Mouse (Mus musculus) stomach, postnatal 0 days (tissue): Measurements from ENCODE around the gene Baz1b. TPM values are rescaled to one million over a fixed set of nuclear protein-coding genes. Genes with fewer than 3 reads are reported as not detected.
A peak's percentile ranks its signal among the peaks of the same experiment; 100 is the strongest.

Experiments
- ATAC-seq: fragments of 200-750 bp; cut with Nextera tagmentation; 2 replicates; pipeline ENCODE4 v1.8.0; 2017; ENCODE audit not compliant: low FRiP score, low TSS enrichment
- DNase-seq: peaks from one replicate; pipeline ENCODE4 v3.0.0-alpha.2; 2016; ENCODE audit warnings: low spot score
- H3K27ac ChIP-seq: fragments of 300-500 bp; sonication (generic); replicated peaks from 2 replicates; pipeline ENCODE4 v1.5.1; 2014; ENCODE audit warnings: mild to moderate bottlenecking, control low read depth
- H3K27me3 ChIP-seq: fragments of 300-500 bp; sonication (generic); 2 replicates; pipeline ENCODE4 v1.6.1; 2014; ENCODE audit warnings: low read length; ENCODE audit not compliant: control insufficient read depth, insufficient read depth
- H3K36me3 ChIP-seq: fragments of 300-500 bp; sonication (generic); 2 replicates; pipeline ENCODE4 v1.6.1; 2014; ENCODE audit warnings: low read length, mixed read lengths; ENCODE audit not compliant: control insufficient read depth, insufficient read depth
- H3K4me1 ChIP-seq: fragments of 300-500 bp; sonication (generic); replicated peaks from 2 replicates; pipeline ENCODE4 v1.6.1; 2014; ENCODE audit warnings: antibody characterized with exemption; ENCODE audit not compliant: control insufficient read depth, insufficient read depth
- H3K4me2 ChIP-seq: fragments of 300-500 bp; sonication (generic); replicated peaks from 2 replicates; pipeline ENCODE4 v1.6.1; 2014; ENCODE audit warnings: low read depth, mild to moderate bottlenecking, control low read depth, moderate library complexity
- H3K4me3 ChIP-seq: fragments of 300-500 bp; sonication (generic); 2 replicates; pipeline ENCODE4 v1.5.1; 2014; ENCODE audit warnings: low read depth, low read length, control low read depth
- H3K9ac ChIP-seq: fragments of 300-500 bp; sonication (generic); 2 replicates; pipeline ENCODE4 v1.6.1; 2014; ENCODE audit warnings: mild to moderate bottlenecking, low read length, control low read depth, mixed read lengths
- H3K9me3 ChIP-seq: fragments of 300-500 bp; sonication (generic); 2 replicates; pipeline ENCODE4 v1.6.1; 2016; ENCODE audit warnings: low read length; ENCODE audit not compliant: control insufficient read depth
- CTCF ChIP-seq: IDR thresholded peaks from 2 replicates; pipeline ENCODE4 v1.5.1; 2016; ENCODE audit warnings: antibody characterized with exemption, low read depth, mild to moderate bottlenecking, moderate library complexity
- EP300 ChIP-seq: optimal IDR thresholded peaks from 2 replicates; pipeline ENCODE3; 2016; ENCODE audit warnings: antibody characterized with exemption
- WGBS: fragments of 180-500 bp; shearing (Covaris S2); extraction: QIAGEN DNeasy Blood & Tissue Kit; methylation state at CpG from one replicate; pipeline ENCODE4 v1.1.7; 2014; 5-methylcytosine and 5-hydroxymethylcytosine counted together
- polyA plus RNA-seq: library from polyadenylated mRNA; unstranded; fragments of >200 nt; fragmentation: Nextera tagmentation; extraction: Ambion mirVana; gene quantifications from 2 replicates; pipeline ENCODE4 v1.2.1, GENCODE M21; 2015

Gene Baz1b
- polyA plus RNA-seq, 1 experiment from 2014 or later: 10.2 TPM

DNA sequence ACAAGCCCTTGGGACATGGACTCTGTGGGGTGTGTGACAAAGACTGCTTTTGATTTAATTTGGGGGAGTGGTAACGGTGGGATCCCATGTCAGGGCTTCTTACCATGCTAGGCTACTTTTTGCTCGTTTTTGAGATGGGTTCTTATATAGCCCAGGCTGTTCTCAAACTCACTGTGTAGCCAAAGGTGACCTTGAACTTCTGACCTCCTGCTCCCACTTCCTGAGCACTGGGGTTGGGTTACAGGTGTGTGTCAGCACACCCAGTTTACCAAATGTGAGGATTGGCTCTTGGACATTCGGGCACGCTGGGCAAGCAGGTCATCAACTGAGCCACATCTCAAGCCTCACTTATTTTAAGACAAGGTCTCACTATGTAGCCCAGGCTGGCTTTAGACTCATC, 83.3 kb downstream of the Baz1b start:
- Histone ChIP-seq H3K4me1 (no peaks in the 10 kb centered on the region), H3K4me3 (no peak overlapping the region), H3K9me3 (no peaks in the 10 kb centered on the region), H3K4me2 (no peak overlapping the region), H3K9ac (no peak overlapping the region), H3K27ac (no peak overlapping the region), H3K27me3 (no peaks in the 10 kb centered on the region), H3K36me3 (no peaks in the 10 kb centered on the region)
- no peak for ATAC-seq
- no peak for DNase-seq
- no peak for TF ChIP-seq CTCF
- TF ChIP-seq EP300: no peak
- WGBS: 86% methylated on average over 4 of the region's 4 CpGs

DNA sequence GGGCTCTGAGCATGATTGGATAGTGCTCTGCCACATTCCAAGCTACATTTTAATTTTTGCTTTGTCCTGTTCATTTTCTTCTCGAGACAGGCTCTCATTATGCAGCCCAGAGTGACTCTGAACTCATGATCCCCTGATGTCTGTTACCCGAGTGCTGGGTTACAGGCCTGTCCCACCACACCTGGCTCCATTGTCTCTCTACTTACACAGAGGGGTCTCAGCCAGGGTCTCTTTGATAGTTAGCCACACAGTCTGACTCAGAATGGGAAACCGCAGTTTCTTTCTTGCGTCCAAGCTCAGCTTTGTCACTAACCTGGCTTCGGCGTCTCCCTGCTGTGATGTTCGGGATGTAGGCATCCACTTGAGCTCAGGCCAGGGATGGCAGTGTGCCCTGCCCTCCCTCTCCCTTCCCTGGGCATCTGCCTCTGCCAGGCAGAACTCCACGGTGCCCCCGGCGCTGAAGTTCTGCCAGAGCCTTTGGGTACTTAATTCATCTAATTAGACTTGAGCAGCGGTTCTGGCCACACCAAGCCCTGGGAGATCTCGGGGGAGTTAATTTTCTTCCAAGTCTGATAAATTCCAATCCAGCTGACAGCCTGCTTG, 84.6 kb downstream of the Baz1b start:
- Histone ChIP-seq H3K4me2 (no peak overlapping the region), H3K4me1 (no peaks in the 10 kb centered on the region), H3K36me3 (no peaks in the 10 kb centered on the region), H3K4me3 (no peak overlapping the region), H3K9me3 (no peaks in the 10 kb centered on the region), H3K9ac (no peak overlapping the region), H3K27ac (no peak overlapping the region), H3K27me3 (no peaks in the 10 kb centered on the region; the same call in 1 of the 2 replicates)
- DNase-seq: no peak
- WGBS: 59% methylated on average over 12 of the region's 12 CpGs
- TF ChIP-seq EP300: no peak
- TF ChIP-seq CTCF: no peak
- ATAC-seq: no peak

DNA sequence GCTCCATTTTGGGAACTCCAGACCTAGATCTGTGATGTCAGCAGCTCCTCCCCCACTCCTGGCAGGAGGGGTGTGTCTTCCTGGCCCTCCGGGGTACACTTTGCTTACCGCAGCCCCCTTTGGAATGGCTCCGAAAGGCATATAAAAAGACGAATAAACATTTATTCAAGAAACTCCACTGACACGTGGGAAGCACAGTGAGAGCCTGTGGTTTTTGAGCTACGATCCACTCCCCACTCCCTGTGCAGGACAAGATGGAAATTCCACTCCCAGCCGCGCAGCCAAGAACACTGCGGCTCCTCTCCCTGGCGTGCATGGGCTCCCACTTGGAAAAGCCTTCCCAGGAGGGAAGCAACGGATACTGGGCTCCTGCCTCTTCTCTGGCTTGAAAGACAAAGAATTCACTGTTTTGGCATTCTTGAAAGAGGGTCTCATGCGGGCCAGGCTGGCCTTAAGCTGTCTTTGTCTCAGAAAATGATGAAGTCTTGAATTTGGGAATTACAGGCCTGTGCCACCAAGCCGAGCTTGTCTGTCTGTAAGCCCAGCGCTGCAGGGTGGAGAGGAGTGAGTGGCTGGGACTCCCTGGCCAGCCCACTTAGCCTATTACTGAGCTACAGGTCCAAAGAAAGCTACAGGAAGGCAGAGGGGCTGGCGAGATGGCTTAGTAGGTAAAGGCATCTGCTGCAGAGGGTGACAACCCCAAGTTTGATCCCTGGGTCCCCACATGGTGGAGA, 87.8 kb downstream of the Baz1b start:
- ATAC-seq (no peak; the same call in 1 of the 2 replicates), DNase-seq (no peak)
- no peak overlapping the region; the same call in 1 of the 2 replicates for H3K27ac ChIP-seq

DNA sequence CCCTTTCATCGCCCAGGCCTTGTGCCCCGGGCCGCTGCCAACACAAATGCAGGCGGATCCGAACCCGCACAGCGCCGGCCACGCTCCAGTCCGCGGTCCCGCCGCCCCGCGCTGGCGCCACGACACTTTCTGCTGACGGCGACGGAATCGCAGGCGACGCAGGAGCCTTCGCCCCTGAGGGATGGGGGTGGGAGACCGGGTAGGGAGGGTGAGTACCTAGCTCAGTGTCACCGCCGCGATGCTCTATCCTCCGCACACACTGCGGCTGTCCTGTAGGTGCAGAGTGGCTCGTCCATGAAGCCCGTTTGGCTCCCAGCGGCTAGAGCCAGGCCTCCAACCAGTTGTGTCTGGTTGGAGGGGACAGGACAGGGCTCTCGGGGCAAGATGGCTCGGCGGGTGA, 89.5 kb downstream of the Baz1b start:
- Histone ChIP-seq H3K9ac (no peak overlapping the region), H3K4me3 (no peak overlapping the region)
- ATAC-seq: no peak

More for the DNA sequence above, 87.8 kb downstream of the Baz1b start:
- no peaks in the 10 kb centered on the region; the same call in 1 of the 2 replicates for H3K27me3 ChIP-seq
- 22% methylated on average over 15 of the region's 15 CpGs for WGBS
- H3K4me1 ChIP-seq: no peaks in the 10 kb centered on the region
- no peaks in the 10 kb centered on the region for H3K36me3 ChIP-seq
- H3K9me3 ChIP-seq: no peaks in the 10 kb centered on the region
- no peak overlapping the region for H3K4me3 ChIP-seq
- peak overlapping the region; percentile 21; the same call in 1 of the 2 replicates for H3K4me2 ChIP-seq
- TF ChIP-seq EP300 (no peak), CTCF (no peak)
- H3K9ac ChIP-seq: no peak overlapping the region

DNA sequence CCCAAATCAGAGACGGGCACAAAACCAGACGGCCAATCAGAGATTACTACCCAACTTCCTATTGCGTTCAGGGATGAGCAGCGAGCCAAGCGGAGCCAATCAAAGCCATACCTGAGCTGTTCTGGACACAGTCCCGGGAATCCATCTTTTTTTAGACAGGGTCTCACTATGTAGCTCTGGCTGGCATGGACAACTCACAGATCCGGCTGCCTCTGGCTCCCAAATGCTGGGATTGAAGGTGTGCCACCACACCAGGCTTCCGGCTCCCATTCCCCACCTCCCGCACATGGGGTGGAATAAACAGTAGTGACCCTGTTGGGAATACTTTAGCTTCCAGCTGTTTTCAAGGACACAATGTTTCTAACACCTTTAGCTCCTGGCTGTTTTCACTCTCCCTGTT, 93.2 kb downstream of the Baz1b start:
- H3K36me3 ChIP-seq: no peaks in the 10 kb centered on the region
- TF ChIP-seq CTCF (no peak), EP300 (no peak)
- WGBS: 60% methylated on average over 9 of the region's 9 CpGs
- H3K4me1 ChIP-seq: no peaks in the 10 kb centered on the region
- DNase-seq (no peak), ATAC-seq (no peak)
- no peak overlapping the region for H3K9ac ChIP-seq
- H3K4me2 ChIP-seq: no peak overlapping the region
- H3K9me3 ChIP-seq: no peaks in the 10 kb centered on the region
- H3K4me3 ChIP-seq: no peak overlapping the region
- H3K27ac ChIP-seq: no peak overlapping the region
- no peaks in the 10 kb centered on the region; the same call in 1 of the 2 replicates for H3K27me3 ChIP-seq

More for the DNA sequence above, 89.5 kb downstream of the Baz1b start:
- no peak overlapping the region for H3K4me2 ChIP-seq
- TF ChIP-seq EP300: no peak
- no peak for TF ChIP-seq CTCF
- no peaks in the 10 kb centered on the region; the same call in 1 of the 2 replicates for H3K27me3 ChIP-seq
- 9% methylated on average over 36 of the region's 36 CpGs for WGBS
- DNase-seq: no peak
- H3K27ac ChIP-seq: no peak overlapping the region
- H3K36me3 ChIP-seq: no peaks in the 10 kb centered on the region
- no peaks in the 10 kb centered on the region for H3K9me3 ChIP-seq
- no peaks in the 10 kb centered on the region for H3K4me1 ChIP-seq

DNA sequence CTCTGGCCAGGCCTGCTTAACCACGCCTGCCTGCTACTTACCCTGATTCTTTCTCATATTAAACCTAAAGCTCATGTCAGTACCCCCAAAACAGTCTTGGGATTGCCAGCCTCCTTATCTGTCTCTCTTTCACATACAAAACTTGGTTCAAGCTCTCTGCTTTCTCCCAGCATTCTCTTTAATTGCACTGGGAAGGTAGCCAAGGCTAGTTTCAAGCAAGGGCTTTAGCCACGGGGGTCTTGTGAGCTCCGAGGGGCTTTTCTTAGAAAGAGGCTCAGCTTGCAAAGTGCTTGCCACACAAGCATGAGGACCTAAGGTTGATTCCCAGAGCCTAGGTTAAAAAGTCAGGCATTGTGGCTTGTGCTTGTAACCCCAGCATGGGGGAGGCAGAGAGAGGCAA, 98.1 kb downstream of the Baz1b start:
- H3K27me3 ChIP-seq: no peaks in the 10 kb centered on the region
- no peak overlapping the region for H3K4me2 ChIP-seq
- DNase-seq (no peak), ATAC-seq (no peak)
- no peak overlapping the region for H3K4me3 ChIP-seq
- no peaks in the 10 kb centered on the region for H3K36me3 ChIP-seq
- H3K9me3 ChIP-seq: no peaks in the 10 kb centered on the region
- H3K4me1 ChIP-seq: no peaks in the 10 kb centered on the region
- no peak for TF ChIP-seq EP300
- no peak for TF ChIP-seq CTCF
- 70% methylated on average over 3 of the region's 3 CpGs for WGBS
- no peak overlapping the region for H3K27ac ChIP-seq
- no peak overlapping the region for H3K9ac ChIP-seq
